Mouse (Mus musculus): ENCODE measurements at regions not wholly inside any gene's neighbourhood (a gene's known extent, or its start where the extent isn't known, plus 50 kb on each side); places are given as distances from the start of the nearest gene placed in this dataset.
A peak's percentile ranks its signal among the peaks of the same experiment; 100 is the strongest.

DNA sequence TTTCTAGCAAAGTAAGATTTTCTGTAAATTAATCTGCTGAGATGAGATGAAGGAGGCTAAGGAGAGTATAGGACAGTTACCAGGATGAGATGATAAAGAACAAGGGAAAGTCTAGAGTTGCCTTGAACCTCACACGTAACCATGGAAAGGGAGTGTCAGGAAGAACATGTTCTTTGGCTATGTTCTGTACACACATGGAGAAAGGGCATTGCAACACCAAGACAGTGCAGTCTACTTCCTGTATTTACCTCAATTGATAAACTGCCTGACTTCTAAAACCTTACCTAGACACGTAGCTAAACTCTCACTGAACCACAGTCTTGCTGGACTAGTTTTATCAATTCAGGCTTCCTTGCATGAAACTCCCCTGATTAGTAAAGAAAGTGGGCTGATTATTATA is 66.4 kb downstream of the Kctd12b start:
- peak; percentile 60; the same call in 1 of the 2 replicates for ATAC-seq (replicated peaks; ENCODE audit: poor library complexity)

- no peak for ATAC-seq (replicated peaks; ENCODE audit: poor library complexity)
Measured at GRCm38 (mm10) chrX:153625232-153625631, 66.8 kb downstream of the Cypt3 start.
